Mouse (Mus musculus): ENCODE results near the gene Pde11a.

Gene Pde11a

GRCm38 (mm10) chr2:76323185-76323875, 15.2 kb downstream of the Pde11a start:
- no peak for DNase-seq (ENCODE audit: low read depth, low spot score)

DNA sequence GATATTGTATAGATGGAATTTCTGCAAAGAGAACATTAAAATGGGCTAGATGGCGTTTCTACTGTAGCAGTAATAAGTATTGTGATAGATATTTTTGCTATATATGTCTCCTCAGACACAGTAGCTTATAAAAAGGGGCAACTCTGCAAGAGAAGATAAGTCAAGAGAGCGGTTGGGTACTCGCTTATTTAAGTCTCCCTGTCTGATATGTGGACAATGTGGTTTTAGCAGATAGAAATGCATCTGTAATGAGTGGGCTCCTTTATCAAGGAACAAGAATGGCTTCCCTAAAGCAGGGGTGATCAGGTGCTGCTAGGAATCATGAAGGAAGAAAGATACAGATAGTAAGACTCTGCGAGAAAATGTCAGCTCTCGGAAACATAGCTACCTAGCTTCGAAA, 18.2 kb downstream of the Pde11a start:
- no peak for DNase-seq (ENCODE audit: low read depth, low spot score)

DNA sequence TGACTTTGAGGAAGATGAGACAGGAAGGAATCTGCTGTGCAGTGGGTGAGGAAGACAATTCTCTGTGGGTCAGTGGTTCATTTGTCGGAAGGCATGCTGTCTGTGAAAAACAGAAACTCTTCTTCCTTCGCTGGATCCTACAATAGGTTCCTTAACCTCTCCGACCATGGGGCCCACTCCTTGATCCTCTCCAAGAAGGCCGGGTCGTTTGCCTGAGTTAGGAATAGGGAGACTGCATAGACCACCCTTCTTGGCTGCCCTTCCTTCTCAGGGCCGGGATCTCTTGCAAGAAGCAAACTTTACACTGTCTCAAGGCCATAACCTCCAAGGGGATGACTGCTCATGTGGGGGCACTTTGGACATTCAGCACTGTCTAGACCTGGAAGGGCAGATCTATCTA, 19.3 kb downstream of the Pde11a start:
- no peak for DNase-seq (ENCODE audit: low read depth, low spot score)

GRCm38 (mm10) chr2:76287671-76288070, 50.9 kb downstream of the Pde11a start:
- DNase-seq (ENCODE audit: low read depth, low spot score), result peak; percentile 57

- no peak for DNase-seq (ENCODE audit: low read depth, low spot score)
Observed at GRCm38 (mm10) chr2:76286288-76286740, 52.3 kb downstream of the Pde11a start.

- DNase-seq (ENCODE audit: low read depth, low spot score), result peak; percentile 49
Observed at GRCm38 (mm10) chr2:76285150-76285549, 53.4 kb downstream of the Pde11a start.

DNA sequence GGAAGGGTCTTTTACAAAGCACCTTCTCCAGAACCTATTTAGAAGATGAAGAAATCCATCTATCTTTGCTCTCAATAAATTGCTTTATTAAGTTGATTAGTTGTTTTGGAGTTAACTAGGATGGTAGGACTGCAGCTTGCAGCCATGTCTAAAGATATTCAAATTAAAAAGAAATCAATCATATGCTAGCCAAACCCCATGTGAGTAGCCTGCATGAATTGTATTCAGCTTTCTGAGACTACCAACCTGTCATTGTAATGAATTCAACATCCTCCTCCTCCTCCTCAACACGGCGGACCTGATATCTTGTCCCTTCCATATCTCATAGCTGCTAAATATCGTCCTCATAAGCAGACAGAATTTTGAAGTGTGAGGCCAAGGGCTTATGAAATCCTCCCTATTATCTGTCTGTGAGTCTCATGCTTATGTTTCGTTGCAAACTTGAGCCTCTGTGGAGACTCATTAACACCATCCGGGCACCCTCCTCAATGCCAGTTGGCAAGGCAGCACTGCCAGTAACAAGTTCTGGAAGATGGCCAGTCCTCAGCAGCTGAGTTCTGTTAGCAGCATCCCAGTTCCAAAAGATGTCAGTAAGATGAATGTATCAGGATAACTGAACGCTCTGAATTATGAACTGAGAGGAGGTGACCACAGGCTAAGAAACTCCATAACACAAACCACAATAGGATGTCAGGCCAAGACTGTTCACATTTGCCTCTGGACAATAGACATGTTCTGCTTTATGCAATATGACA, 55.0 kb downstream of the Pde11a start:
- DNase-seq (ENCODE audit: low read depth, low spot score), result no peak

DNA sequence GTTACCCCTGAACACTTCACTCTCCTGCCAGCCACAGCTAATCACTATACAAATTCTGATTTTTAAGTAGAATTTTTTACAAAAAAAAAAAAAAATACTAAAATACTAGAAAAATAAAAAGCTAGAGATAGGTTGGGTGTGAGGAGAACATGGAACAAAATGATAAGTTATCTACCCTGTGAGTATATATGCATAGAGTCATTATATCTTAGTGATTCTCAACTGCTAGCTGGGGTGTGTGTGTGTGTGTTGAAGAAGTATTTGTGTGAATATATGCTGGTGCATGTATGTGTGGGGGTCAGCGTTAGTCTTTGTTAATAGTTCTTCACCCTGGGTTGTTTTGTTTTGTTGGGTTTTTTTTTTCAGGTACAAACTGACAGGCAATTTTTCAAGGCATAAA, 69.1 kb downstream of the Pde11a start:
- DNase-seq (ENCODE audit: low read depth, low spot score), result no peak

GRCm38 (mm10) chr2:76267335-76267734, 71.2 kb downstream of the Pde11a start:
- no peak for DNase-seq (ENCODE audit: low read depth, low spot score)

DNA sequence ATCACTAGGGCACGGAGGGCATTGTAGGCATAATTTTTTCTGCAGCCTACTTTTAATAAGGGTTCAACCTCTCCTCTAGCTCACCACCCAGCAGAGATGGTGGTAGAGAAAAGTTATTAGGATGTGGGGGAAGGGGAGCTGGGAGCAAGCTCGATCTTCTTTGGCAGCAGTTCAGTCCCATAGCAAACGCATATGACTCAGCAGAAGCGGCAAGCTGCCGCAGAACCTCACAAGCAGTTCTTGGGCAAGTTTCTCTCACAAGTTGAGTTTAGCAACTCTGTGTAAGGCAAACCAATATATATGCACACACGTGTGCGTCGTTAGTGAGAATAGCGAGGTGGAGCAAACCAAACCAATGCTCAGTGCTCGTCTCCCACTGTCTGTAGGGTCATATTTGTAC, 72.0 kb downstream of the Pde11a start:
- no peak for DNase-seq (ENCODE audit: low read depth, low spot score)

GRCm38 (mm10) chr2:76264258-76264657, 74.3 kb downstream of the Pde11a start:
- DNase-seq (ENCODE audit: low read depth, low spot score), result no peak

DNA sequence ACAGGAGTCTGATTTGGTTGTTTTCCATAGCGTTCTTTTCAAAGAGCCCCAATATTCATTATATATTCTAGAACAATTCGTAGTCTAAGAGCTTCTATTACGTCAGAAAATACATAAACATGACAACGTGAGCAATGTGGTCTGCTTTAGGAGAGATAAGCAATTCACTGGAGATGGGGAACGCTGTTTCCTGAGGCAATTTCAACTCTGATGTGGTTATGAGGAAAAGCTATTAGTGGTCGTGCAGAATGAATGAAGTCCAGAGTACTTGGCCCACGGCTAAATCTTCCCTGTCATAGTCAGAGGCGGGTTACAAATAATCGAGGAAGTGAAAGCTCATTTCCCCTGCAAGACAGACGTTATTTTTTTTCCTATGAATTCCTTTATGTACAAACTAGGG, 75.9 kb downstream of the Pde11a start:
- no peak for DNase-seq (ENCODE audit: low read depth, low spot score)

- peak; percentile 49 for DNase-seq (ENCODE audit: low read depth, low spot score)
Observed at GRCm38 (mm10) chr2:76254833-76255232, 83.7 kb downstream of the Pde11a start.

- DNase-seq (ENCODE audit: low read depth, low spot score), result no peak
Observed at GRCm38 (mm10) chr2:76251379-76251778, 87.2 kb downstream of the Pde11a start.

GRCm38 (mm10) chr2:76248242-76248641, 90.3 kb downstream of the Pde11a start:
- DNase-seq (ENCODE audit: low read depth, low spot score), result no peak

DNA sequence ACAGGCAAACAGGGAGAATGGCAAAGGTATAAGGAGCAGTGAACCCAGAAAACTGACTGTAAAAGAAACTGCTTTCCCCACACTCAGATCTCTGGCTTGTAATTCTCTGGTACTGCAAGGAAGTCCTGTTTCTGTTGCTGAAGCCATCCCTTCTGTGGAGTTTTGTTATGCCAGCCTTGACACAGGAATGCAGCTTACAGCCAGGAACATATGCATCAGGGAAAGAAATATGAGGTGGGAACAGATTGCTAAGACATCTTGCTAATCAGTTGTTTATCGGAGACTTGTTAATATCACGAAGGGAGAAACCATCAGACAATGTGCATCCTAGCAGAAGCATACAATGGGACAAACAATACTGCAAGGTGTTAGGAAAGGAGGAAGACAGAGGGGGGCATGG, 99.4 kb downstream of the Pde11a start:
- DNase-seq (ENCODE audit: low read depth, low spot score), result no peak

DNA sequence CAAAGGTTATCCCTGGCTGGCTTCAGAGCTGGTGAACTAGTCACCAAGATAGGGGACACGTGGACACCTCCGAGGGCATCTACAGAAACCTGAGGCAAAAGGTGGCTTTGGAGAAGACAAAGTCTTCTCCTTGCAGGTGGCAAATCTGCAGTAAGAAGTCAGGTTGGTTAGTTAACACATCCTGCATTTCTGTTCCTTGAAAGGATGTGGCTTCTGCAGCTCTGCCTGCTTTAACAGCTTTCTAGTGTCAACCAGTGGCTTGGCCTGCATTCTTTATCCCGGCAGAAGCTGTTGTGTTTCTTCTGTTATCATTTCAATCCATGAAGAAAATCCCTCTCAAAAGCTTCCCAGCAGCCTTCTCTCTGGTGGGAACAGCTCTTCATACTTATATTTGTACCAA, 100.1 kb downstream of the Pde11a start:
- DNase-seq (ENCODE audit: low read depth, low spot score), result no peak

DNA sequence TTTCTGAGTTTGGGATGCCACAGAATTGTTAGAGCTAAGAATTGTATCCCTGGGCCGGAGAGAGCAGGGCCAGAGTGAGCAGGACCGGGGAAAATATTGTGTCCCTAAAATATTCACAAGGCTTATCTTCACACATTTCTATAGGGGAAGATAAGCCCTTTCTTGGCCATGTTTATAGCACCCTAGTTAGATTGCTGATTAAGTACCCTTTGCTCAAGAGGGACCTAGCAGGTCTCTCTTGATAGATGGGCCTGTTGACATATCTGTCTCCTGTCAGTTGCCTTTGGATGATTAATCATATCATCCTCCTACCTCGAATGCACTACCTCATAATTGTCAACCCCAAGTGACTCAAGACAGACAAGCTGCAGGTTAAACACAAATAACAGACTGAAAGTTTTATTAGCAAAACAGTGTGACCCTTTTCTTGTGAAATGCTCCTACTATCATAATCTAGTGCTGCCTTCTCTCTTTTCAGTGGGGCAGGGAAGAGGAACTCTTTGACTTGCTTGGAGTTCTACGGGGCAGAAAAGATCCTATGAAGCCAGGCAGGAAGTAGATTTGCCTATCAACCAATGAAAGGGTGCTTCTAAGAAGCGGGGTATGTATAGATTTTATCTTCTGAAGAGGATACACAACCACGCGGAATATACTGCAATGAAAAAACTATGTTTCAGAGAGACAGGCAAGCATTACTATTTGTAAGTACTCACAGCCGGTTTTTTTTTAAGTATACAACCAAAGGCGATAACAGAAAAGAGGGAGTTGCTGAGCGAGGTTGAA, 100.7 kb downstream of the Pde11a start:
- no peak for DNase-seq (ENCODE audit: low read depth, low spot score)

GRCm38 (mm10) chr2:76220364-76221108, 118.0 kb downstream of the Pde11a start:
- DNase-seq (ENCODE audit: low read depth, low spot score), result peak; percentile 9

DNA sequence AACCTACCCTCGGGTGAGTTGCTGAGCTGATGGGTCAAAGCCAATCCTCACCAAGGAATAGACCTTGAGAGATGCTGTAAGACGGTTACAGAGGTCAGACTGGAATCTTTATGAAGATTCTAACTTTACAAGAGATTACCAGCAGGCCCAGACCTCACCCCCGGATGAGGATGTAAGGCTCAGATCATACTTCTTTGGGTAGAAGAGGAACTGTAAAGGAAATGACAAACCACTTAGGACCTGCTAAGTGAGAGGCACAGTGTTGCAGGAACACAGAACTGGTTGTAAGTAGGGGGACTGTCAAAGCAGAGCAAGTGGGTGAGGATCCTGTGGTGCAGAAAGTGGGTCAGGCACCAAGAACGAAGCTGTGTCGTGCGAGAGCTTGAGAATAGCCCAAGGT, 119.0 kb downstream of the Pde11a start:
- no peak for DNase-seq (ENCODE audit: low read depth, low spot score)

GRCm38 (mm10) chr2:76216146-76216545, 122.4 kb downstream of the Pde11a start:
- peak; percentile 83 for DNase-seq (ENCODE audit: low read depth, low spot score)

DNA sequence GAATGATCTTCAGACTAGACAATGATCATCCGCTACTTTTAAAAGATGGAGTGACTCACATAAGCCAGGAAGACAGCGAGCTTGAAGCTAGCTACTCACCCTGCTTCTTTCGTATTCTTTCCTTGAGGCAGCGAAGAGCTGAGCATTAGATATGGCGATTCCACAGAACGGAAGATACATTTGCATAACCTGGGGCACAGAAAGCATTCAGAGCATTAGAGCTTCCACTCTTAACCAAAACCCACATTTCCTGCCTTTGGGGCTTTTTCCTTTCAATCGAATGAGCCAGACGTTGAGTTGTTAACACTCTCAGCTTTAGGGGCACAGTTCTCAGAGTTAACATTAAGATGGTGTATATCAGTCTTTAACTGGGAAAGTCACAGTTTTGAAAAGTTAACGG, 123.4 kb downstream of the Pde11a start:
- no peak for DNase-seq (ENCODE audit: low read depth, low spot score)
